7 mouse cellular contexts compared by ENCODE assay signal in genomic region chr13:57721524-57722279, GRCm38 (mm10).
A peak's percentile ranks its signal among the peaks of the same experiment; 100 is the strongest.
DNase-seq lines count a peak whose midpoint lies in the region; ATAC-seq and TF ChIP-seq lines count a peak whose summit lies in the region.

No protein-coding gene starts in this region.

- peak; percentile 50 for TF ChIP-seq CTCF in liver, postnatal 0 days (IDR thresholded peaks at IDR 0.05; ENCODE audit: low read depth)
- peak; percentile 77 for TF ChIP-seq CTCF in midbrain, postnatal 0 days (IDR thresholded peaks at IDR 0.05)

- 64% methylated on average over 20 of the region's 20 CpGs for WGBS in liver, postnatal 0 days (ENCODE audit: insufficient replicate concordance)
- WGBS in hindbrain, embryonic 16.5 days = 46% methylated on average over 20 of the region's 20 CpGs
- WGBS in midbrain, postnatal 0 days = 39% methylated on average over 20 of the region's 20 CpGs
- WGBS in intestine, embryonic 15.5 days = 61% methylated on average over 20 of the region's 20 CpGs

- no peaks in the 10 kb centered on the region for H3K36me3 ChIP-seq in liver, postnatal 0 days (replicated peaks; ENCODE audit: insufficient read depth, low read length)
- no peaks in the 10 kb centered on the region for H3K36me3 ChIP-seq in hindbrain, embryonic 16.5 days (ENCODE audit: control insufficient read depth, insufficient read depth, low read length)
- no peaks in the 10 kb centered on the region for H3K36me3 ChIP-seq in midbrain, postnatal 0 days (ENCODE audit: insufficient read depth, low read length)
- no peaks in the 10 kb centered on the region for H3K36me3 ChIP-seq in intestine, embryonic 15.5 days

- no peak for DNase-seq in liver, postnatal 0 days
- DNase-seq in liver = no peak
- peak; percentile 63 to 65 for DNase-seq in cerebellum, postnatal 36 days
- peak; percentile 55 for DNase-seq in midbrain, postnatal 0 days (ENCODE audit: low spot score)
- no peak for DNase-seq in T-cell, adult 2 months (ENCODE audit: low spot score)

- no peak overlapping the region for H3K4me2 ChIP-seq in liver, postnatal 0 days (ENCODE audit: low read depth, low read length)
- H3K4me2 ChIP-seq in hindbrain, embryonic 16.5 days (ENCODE audit: low read length) = no peak overlapping the region
- no peak overlapping the region for H3K4me2 ChIP-seq in midbrain, postnatal 0 days (ENCODE audit: low read depth, low read length, poor library complexity, severe bottlenecking)
- no peak overlapping the region for H3K4me2 ChIP-seq in intestine, embryonic 15.5 days (replicated peaks)

- H3K27me3 ChIP-seq in liver, postnatal 0 days (ENCODE audit: insufficient read depth, low read length) = no peaks in the 10 kb centered on the region
- H3K27me3 ChIP-seq in hindbrain, embryonic 16.5 days (replicated peaks; ENCODE audit: control insufficient read depth, insufficient read depth, low read length) = no peaks in the 10 kb centered on the region
- no peaks in the 10 kb centered on the region for H3K27me3 ChIP-seq in midbrain, postnatal 0 days (ENCODE audit: insufficient read depth, low read length)
- no peaks in the 10 kb centered on the region for H3K27me3 ChIP-seq in intestine, embryonic 15.5 days (replicated peaks)

- no peaks in the 10 kb centered on the region for H3K9me3 ChIP-seq in liver, postnatal 0 days (ENCODE audit: low read length)
- no peaks in the 10 kb centered on the region for H3K9me3 ChIP-seq in hindbrain, embryonic 16.5 days (ENCODE audit: control insufficient read depth, low read length)
- no peaks in the 10 kb centered on the region for H3K9me3 ChIP-seq in midbrain, postnatal 0 days (ENCODE audit: low read length)
- no peaks in the 10 kb centered on the region for H3K9me3 ChIP-seq in intestine, embryonic 15.5 days

- H3K27ac ChIP-seq in liver, postnatal 0 days (ENCODE audit: low read depth) = no peak overlapping the region
- H3K27ac ChIP-seq in hindbrain, embryonic 16.5 days (ENCODE audit: low read depth, low read length) = peak overlapping the region; percentile 20; the same call in 1 of the 2 replicates
- H3K27ac ChIP-seq in midbrain, postnatal 0 days (ENCODE audit: low read depth, low read length) = no peak overlapping the region
- H3K27ac ChIP-seq in intestine, embryonic 15.5 days = no peak overlapping the region

- no peak overlapping the region for H3K9ac ChIP-seq in liver, postnatal 0 days (replicated peaks)
- H3K9ac ChIP-seq in hindbrain, embryonic 16.5 days (ENCODE audit: low read depth, low read length) = no peak overlapping the region
- no peak overlapping the region for H3K9ac ChIP-seq in midbrain, postnatal 0 days (replicated peaks; ENCODE audit: low read length, poor library complexity, severe bottlenecking)
- no peak overlapping the region for H3K9ac ChIP-seq in intestine, embryonic 15.5 days

- no peaks in the 10 kb centered on the region for H3K4me1 ChIP-seq in liver, postnatal 0 days (ENCODE audit: insufficient read depth)
- peaks cover 17% of the 10 kb centered on the region for H3K4me1 ChIP-seq in hindbrain, embryonic 16.5 days (ENCODE audit: control insufficient read depth, insufficient read depth, low read depth, low read length)
- no peaks in the 10 kb centered on the region for H3K4me1 ChIP-seq in midbrain, postnatal 0 days (ENCODE audit: insufficient read depth, low read length)
- no peaks in the 10 kb centered on the region for H3K4me1 ChIP-seq in intestine, embryonic 15.5 days (replicated peaks)

- no peak overlapping the region for H3K4me3 ChIP-seq in liver, postnatal 0 days (ENCODE audit: low read depth, low read length)
- H3K4me3 ChIP-seq in hindbrain, embryonic 16.5 days (ENCODE audit: low read length) = no peak overlapping the region
- H3K4me3 ChIP-seq in midbrain, postnatal 0 days (ENCODE audit: low read depth, low read length) = no peak overlapping the region
- H3K4me3 ChIP-seq in intestine, embryonic 15.5 days (replicated peaks) = no peak overlapping the region

- ATAC-seq in liver, postnatal 0 days = no peak
- peak; percentile 55 for ATAC-seq in hindbrain, embryonic 16.5 days
- no peak for ATAC-seq in midbrain, postnatal 0 days (ENCODE audit: low FRiP score)
- no peak for ATAC-seq in intestine, embryonic 15.5 days

- no peak for TF ChIP-seq EP300 in liver, postnatal 0 days (IDR thresholded peaks at IDR 0.05; ENCODE audit: low read depth)

Comparison
In these comparisons a context has a peak if more than half of its experiments do, and no peak if none do; other contexts are left out.
1. DNase-seq: peak in cerebellum, postnatal 36 days (2 of 2) and midbrain, postnatal 0 days (single experiment); none in liver, postnatal 0 days (single experiment), liver (single experiment) and T-cell, adult 2 months (single experiment).